Mouse (Mus musculus) gastrocnemius, postnatal 25 days (tissue): Measurements from ENCODE around the gene Gm5591. TPM values are rescaled to one million over a fixed set of nuclear protein-coding genes. Genes with fewer than 3 reads are reported as not detected.
"Not testable (repeated sequence)": the region's sequence is repeated elsewhere in the genome, so short reads cannot be mapped to it uniquely, and the experiment has no call there.

Experiments used
- DNase-seq: peaks from one replicate; pipeline ENCODE4 v3.0.0; 2022
- long read RNA-seq, 2 experiments: library from polyadenylated mRNA; stranded (forward); transcript quantifications; one replicate each; pipeline ENCODE4 v2.0.0; 2021
- total RNA-seq, 2 experiments: library from RNA; stranded (reverse); gene quantifications; 1 replicate in 1 of 2; 2 replicates in 1 of 2; pipeline ENCODE4 v1.2.3; 2021

The Gm5591 gene
- total RNA-seq = not detected
- long read RNA-seq, experiment 1 = 0 reads
- long read RNA-seq, experiment 2 = 0 reads

DNA sequence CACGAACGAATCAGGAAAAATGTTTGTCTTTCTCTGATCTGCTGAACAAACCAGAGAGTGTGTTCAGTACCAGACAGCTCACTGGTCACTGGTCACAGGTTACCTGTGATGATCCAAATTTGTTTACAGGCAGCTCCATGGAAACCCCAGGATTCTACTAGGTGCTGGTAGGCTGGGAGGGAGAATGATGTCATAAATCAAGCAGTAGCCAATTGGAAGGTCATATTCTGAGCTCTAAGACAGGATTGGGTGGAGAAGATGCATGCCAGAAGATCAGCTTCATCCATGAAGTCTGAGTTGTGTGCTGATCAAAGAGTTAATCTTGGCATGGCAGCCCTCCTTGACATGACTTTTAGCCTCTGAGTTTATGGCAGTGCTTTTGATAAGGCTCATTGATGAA, at the start of gene Gm5591:
TSS of gene Gm5591 (minus strand) at position 101 of the 400 bp plus-strand sequence.
- not testable (repeated sequence) for DNase-seq

DNA sequence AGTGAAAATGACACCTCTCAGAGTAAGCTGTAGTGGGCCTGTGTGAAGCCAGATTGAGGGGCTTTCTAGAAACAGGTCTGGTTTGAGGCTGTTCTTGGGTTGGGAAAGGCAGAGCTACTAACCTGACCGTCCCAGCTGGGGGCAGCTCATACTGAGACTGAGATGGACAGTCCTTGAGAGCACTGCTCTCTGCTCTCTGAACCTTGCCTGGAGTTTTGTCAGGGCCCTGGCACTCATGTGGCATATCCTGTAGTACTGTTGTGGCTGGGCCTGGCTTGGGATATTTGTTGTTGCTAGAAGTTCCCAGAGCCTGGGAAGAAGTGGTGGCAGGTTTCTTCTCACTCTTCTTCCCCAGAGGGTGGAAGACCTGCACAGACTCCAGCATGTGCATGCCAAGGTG, 39.5 kb downstream of the Gm5591 start:
- DNase-seq = not testable (repeated sequence)
